Mouse (Mus musculus) CH12.LX (cell line): ENCODE data around the gene Rbm3. TPM values are rescaled to one million over a fixed set of nuclear protein-coding genes. Genes with fewer than 3 reads are reported as not detected.

Experiments
- DNase-seq: peaks from one replicate; pipeline ENCODE4 v3.0.0-alpha.2; 2013; ENCODE audit errors: extremely low read depth
- H3K27ac ChIP-seq: 2 replicates; pipeline ENCODE4 v1.5.1; 2012; ENCODE audit warnings: low read depth, mild to moderate bottlenecking, control low read depth, moderate library complexity; ENCODE audit not compliant: insufficient read depth
- H3K27me3 ChIP-seq: replicated peaks from 2 replicates; pipeline ENCODE3; 2012; ENCODE audit warnings: inconsistent platforms
- H3K36me3 ChIP-seq, 2 experiments: replicated peaks in 1 of 2; 2 replicates each; pipeline versions ENCODE3 to v1.6.1; 2012; ENCODE audit warnings: inconsistent platforms in 1 of 2, low read length in 1 of 2, mild to moderate bottlenecking in 1 of 2, mixed read lengths in 1 of 2, moderate library complexity in 1 of 2; ENCODE audit not compliant: control insufficient read depth in 1 of 2, insufficient read depth in 1 of 2
- H3K4me1 ChIP-seq, 2 experiments: 2 replicates each; pipeline ENCODE4 v1.6.1; 2012; ENCODE audit warnings: inconsistent platforms in 1 of 2, moderate library complexity in 1 of 2; ENCODE audit not compliant: insufficient read depth in 2 of 2, control insufficient read depth in 1 of 2
- H3K4me2 ChIP-seq: 2 replicates; pipeline ENCODE4 v1.6.1; 2012; ENCODE audit warnings: low read depth, mild to moderate bottlenecking, control low read depth; ENCODE audit not compliant: poor library complexity, insufficient read depth, severe bottlenecking
- H3K4me3 ChIP-seq, 3 experiments: fragments of 150-350 bp in 1 of 3; sonication (generic) in 1 of 3; replicated peaks in 1 of 3; 2 replicates each; pipeline versions ENCODE3 to v1.5.1; 2011 to 2012; ENCODE audit warnings: low read depth in 2 of 3, low read length in 2 of 3, mild to moderate bottlenecking in 2 of 3, moderate library complexity in 2 of 3, control low read depth in 1 of 3, improper control_type of control experiment in 1 of 3, inconsistent platforms in 1 of 3, mixed read lengths in 1 of 3; ENCODE audit not compliant: poor library complexity in 1 of 3
- H3K79me2 ChIP-seq: replicated peaks from 2 replicates; pipeline ENCODE4 v1.6.1; 2012; ENCODE audit warnings: mild to moderate bottlenecking, moderate library complexity; ENCODE audit not compliant: control insufficient read depth, poor library complexity, insufficient read depth, severe bottlenecking; ENCODE audit errors: extremely low read depth
- H3K9ac ChIP-seq: 2 replicates; pipeline ENCODE4 v1.6.1; 2012; ENCODE audit warnings: low read depth, mild to moderate bottlenecking, control low read depth, moderate library complexity; ENCODE audit not compliant: insufficient read depth
- H3K9me3 ChIP-seq: replicated peaks from 2 replicates; pipeline ENCODE3; 2012; ENCODE audit warnings: low read length, inconsistent platforms, mixed read lengths
- BHLHE40 ChIP-seq: IDR thresholded peaks from 2 replicates; pipeline ENCODE4 v1.6.1; 2011; ENCODE audit warnings: mild to moderate bottlenecking, low read depth, low read length, improper control_type of control experiment
- CHD2 ChIP-seq: IDR thresholded peaks from 2 replicates; pipeline ENCODE4 v1.6.1; 2011; ENCODE audit warnings: low read length, improper control_type of control experiment
- ELF1 ChIP-seq: IDR thresholded peaks from 2 replicates; pipeline ENCODE4 v1.6.1; 2014; ENCODE audit warnings: low read depth, mild to moderate bottlenecking, inconsistent platforms, low read length, improper control_type of control experiment
- ETS1 ChIP-seq: conservative IDR thresholded peaks from 2 replicates; pipeline ENCODE4 v1.6.1; 2012; ENCODE audit warnings: low read depth, mild to moderate bottlenecking, inconsistent platforms, low read length, improper control_type of control experiment, moderate library complexity
- GABPA ChIP-seq: IDR thresholded peaks from 2 replicates; pipeline ENCODE4 v1.6.1; 2012; ENCODE audit warnings: low read depth, low read length, improper control_type of control experiment, inconsistent platforms; ENCODE audit not compliant: insufficient replicate concordance
- IRF4 ChIP-seq: IDR thresholded peaks from 2 replicates; pipeline ENCODE4 v1.6.1; 2014; ENCODE audit warnings: low read depth, mild to moderate bottlenecking, inconsistent platforms, low read length, improper control_type of control experiment
- JUN ChIP-seq: IDR thresholded peaks from 2 replicates; pipeline ENCODE4 v1.6.1; 2011; ENCODE audit warnings: low read depth, mild to moderate bottlenecking, low read length, improper control_type of control experiment, moderate library complexity; ENCODE audit not compliant: insufficient read depth
- JUND ChIP-seq: conservative IDR thresholded peaks from 2 replicates; pipeline ENCODE4 v1.6.1; 2011; ENCODE audit warnings: low read depth, low read length, improper control_type of control experiment
- KAT2A ChIP-seq: IDR thresholded peaks from 2 replicates; pipeline ENCODE4 v1.6.1; 2012; ENCODE audit warnings: low read length, improper control_type of control experiment, inconsistent platforms; ENCODE audit not compliant: insufficient replicate concordance
- MAX ChIP-seq: IDR thresholded peaks from 2 replicates; pipeline ENCODE4 v1.6.1; 2011; ENCODE audit warnings: low read length, improper control_type of control experiment
- MAZ ChIP-seq: IDR thresholded peaks from 2 replicates; pipeline ENCODE4 v1.6.1; 2012; ENCODE audit warnings: low read depth, mild to moderate bottlenecking, inconsistent platforms, low read length, improper control_type of control experiment, moderate library complexity
- MXI1 ChIP-seq: IDR thresholded peaks from 2 replicates; pipeline ENCODE4 v1.6.1; 2011; ENCODE audit warnings: mild to moderate bottlenecking, low read depth, low read length, improper control_type of control experiment
- MYC ChIP-seq: IDR thresholded peaks from 2 replicates; pipeline ENCODE4 v1.6.1; 2011; ENCODE audit warnings: low read depth, mild to moderate bottlenecking, improper control_type of control experiment, low read length
- NELFE ChIP-seq: IDR thresholded peaks from 2 replicates; pipeline ENCODE4 v1.6.1; 2011; ENCODE audit warnings: low read depth, low read length, improper control_type of control experiment
- NRF1 ChIP-seq: IDR thresholded peaks from 2 replicates; pipeline ENCODE4 v1.6.1; 2014; ENCODE audit warnings: low read depth, mild to moderate bottlenecking, inconsistent platforms, low read length, improper control_type of control experiment, moderate library complexity
- POLR2A ChIP-seq: IDR thresholded peaks from 2 replicates; pipeline ENCODE4 v1.6.1; 2011; ENCODE audit warnings: low read depth, mild to moderate bottlenecking, improper control_type of control experiment, low read length
- POLR2AphosphoS2 ChIP-seq: IDR thresholded peaks from 2 replicates; pipeline ENCODE4 v1.6.1; 2011; ENCODE audit warnings: low read depth, low read length, improper control_type of control experiment
- RAD21 ChIP-seq: IDR thresholded peaks from 2 replicates; pipeline ENCODE4 v1.6.1; 2011; ENCODE audit warnings: low read depth, mild to moderate bottlenecking, low read length, improper control_type of control experiment, moderate library complexity
- RCOR1 ChIP-seq: conservative IDR thresholded peaks from 2 replicates; pipeline ENCODE4 v1.6.1; 2012; ENCODE audit warnings: low read depth, mild to moderate bottlenecking, inconsistent platforms, low read length, improper control_type of control experiment
- SIN3A ChIP-seq: IDR thresholded peaks from 2 replicates; pipeline ENCODE4 v1.6.1; 2012; ENCODE audit warnings: low read length, improper control_type of control experiment, inconsistent platforms
- TCF12 ChIP-seq: IDR thresholded peaks from 2 replicates; pipeline ENCODE4 v1.6.1; 2014; ENCODE audit warnings: low read depth, mild to moderate bottlenecking, inconsistent platforms, low read length, improper control_type of control experiment
- UBTF ChIP-seq: IDR thresholded peaks from 2 replicates; pipeline ENCODE4 v1.6.1; 2012; ENCODE audit warnings: low read depth, mild to moderate bottlenecking, inconsistent platforms, low read length, improper control_type of control experiment, moderate library complexity
- USF1 ChIP-seq: IDR thresholded peaks from 2 replicates; pipeline ENCODE4 v1.6.1; 2014; ENCODE audit warnings: low read depth, mild to moderate bottlenecking, inconsistent platforms, low read length, improper control_type of control experiment
- ZC3H11A ChIP-seq: IDR thresholded peaks from 2 replicates; pipeline ENCODE4 v1.6.1; 2012; ENCODE audit warnings: low read depth, mild to moderate bottlenecking, inconsistent platforms, low read length, improper control_type of control experiment
- ZKSCAN1 ChIP-seq: IDR thresholded peaks from 2 replicates; pipeline ENCODE4 v1.6.1; 2012; ENCODE audit warnings: low read depth, inconsistent platforms, low read length, improper control_type of control experiment, borderline replicate concordance
- ZMIZ1 ChIP-seq: IDR thresholded peaks from 2 replicates; pipeline ENCODE4 v1.6.1; 2012; ENCODE audit warnings: low read depth, mild to moderate bottlenecking, inconsistent platforms, low read length, improper control_type of control experiment
- ZNF384 ChIP-seq: IDR thresholded peaks from 2 replicates; pipeline ENCODE4 v1.6.1; 2012; ENCODE audit warnings: low read depth, low read length, improper control_type of control experiment, inconsistent platforms
- dilution Hi-C: fragments of 300-500 bp; cut with MboI; formaldehyde crosslinking; loops from 2 replicates; pipeline ENCODE4 v1.14.3; 2020; ENCODE audit warnings: low sequenced_read_pairs; ENCODE audit not compliant: extremely low pct_unique_long_range_greater_than_20kb, extremely low pct_ligation_motif_present
- in situ Hi-C: fragments of 300-500 bp; cut with MboI; formaldehyde crosslinking; loops from 3 replicates; pipeline ENCODE4 v1.14.3; 2019; ENCODE audit warnings: low sequenced_read_pairs, low pct_ligation_motif_present, low pct_unique_long_range_greater_than_20kb, mixed read lengths
- polyA plus RNA-seq: library from polyadenylated mRNA; unstranded; fragments of >175 nt; gene quantifications from 2 replicates; pipeline ENCODE4 v1.2.1, GENCODE M21; 2012; ENCODE audit warnings: low read depth; ENCODE audit not compliant: insufficient read length
- total RNA-seq, 2 experiments: library from RNA; depleted of rRNA; stranded (reverse); fragments of 300-350 nt in 1 of 2; fragments of >200 nt in 1 of 2; gene quantifications; 2 replicates each; pipeline ENCODE4 v1.2.3; 2012 to 2014

The Rbm3 gene
- total and polyA plus RNA-seq, 3 experiments = 681 to 2,152 (median 778) TPM

GRCm38 (mm10) chrX:8193419-8193723 is 47.7 kb upstream of the Rbm3 start, which contains the start of gene Ebp:
TSS of gene Ebp (minus strand) at chrX:8193512.
- Histone ChIP-seq H3K9me3 (no peaks in the 10 kb centered on the region), H3K27me3 (no peaks in the 10 kb centered on the region), H3K27ac (no peak within 1 kb of the TSS), H3K79me2 (no peaks in the 10 kb centered on the region; the same call in 1 of the 2 replicates), H3K4me3 (peak within 1 kb of the TSS; percentile 65 to 78 (median 75)), H3K4me1 (peaks cover 0 to 2% of the 10 kb centered on the region in 2 experiments; a peak in 2 of 4 replicates), H3K36me3 (peaks cover 4% of the 10 kb centered on the region in 2 experiments), H3K9ac (peak within 1 kb of the TSS; percentile 65), H3K4me2 (peak within 1 kb of the TSS; percentile 81)
- in situ Hi-C loops (no loop called here), dilution Hi-C loops (no loop called here)
- DNase-seq = peak; percentile 3
- no peak for TF ChIP-seq KAT2A
- no peak for TF ChIP-seq RAD21
- no peak for TF ChIP-seq IRF4
- no peak for TF ChIP-seq JUN
- TF ChIP-seq TCF12 = no peak
- no peak for TF ChIP-seq ZC3H11A
- TF ChIP-seq POLR2AphosphoS2 = no peak
- no peak for TF ChIP-seq BHLHE40
- no peak for TF ChIP-seq UBTF
- TF ChIP-seq MYC = no peak
- TF ChIP-seq MAZ = no peak
- TF ChIP-seq ETS1 = no peak
- TF ChIP-seq USF1 = no peak
- TF ChIP-seq RCOR1 = no peak
- TF ChIP-seq GABPA = no peak
- TF ChIP-seq MAX = no peak

GRCm38 (mm10) chrX:8192640-8193418 is 47.1 kb upstream of the Rbm3 start:
- H3K4me2 ChIP-seq = peak overlapping the region; percentile 81
- H3K9ac ChIP-seq = peak overlapping the region; percentile 65
- H3K4me3 ChIP-seq = peak overlapping the region; percentile 65 to 78 (median 75)
- H3K36me3 ChIP-seq = peaks cover 4 to 7% of the 10 kb centered on the region in 2 experiments
- H3K27ac ChIP-seq = no peak overlapping the region
- H3K27me3 ChIP-seq = no peaks in the 10 kb centered on the region
- peak; percentile 79 for DNase-seq
- H3K9me3 ChIP-seq = no peaks in the 10 kb centered on the region
- no peaks in the 10 kb centered on the region; the same call in 1 of the 2 replicates for H3K79me2 ChIP-seq
- dilution Hi-C loops = no loop called here
- H3K4me1 ChIP-seq = peaks cover 0 to 2% of the 10 kb centered on the region in 2 experiments; a peak in 2 of 4 replicates
- in situ Hi-C loops = no loop called here
- TF ChIP-seq POLR2A (peak; percentile 79), MAX (0 out of 2 replicates have a peak, but pooled peaks have one; percentile 18), TCF12 (peak; percentile 42; the same call in 1 of the 2 replicates), USF1 (no peak), ZC3H11A (no peak), NRF1 (peak; percentile 75), BHLHE40 (no peak), NELFE (peak; percentile 81), SIN3A (peak; percentile 50), ZNF384 (no peak), MYC (0 out of 2 replicates have a peak, but pooled peaks have one; percentile 10), MXI1 (peak; percentile 34; the same call in 1 of the 2 replicates), KAT2A (0 out of 2 replicates have a peak, but pooled peaks have one; percentile 15), ZMIZ1 (peak; percentile 73), RAD21 (no peak), ELF1 (peak; percentile 81), POLR2AphosphoS2 (0 out of 2 replicates have a peak, but pooled peaks have one; percentile 29), IRF4 (0 out of 2 replicates have a peak, but pooled peaks have one; percentile 37), ZKSCAN1 (no peak), JUND (no peak), CHD2 (peak; percentile 50; the same call in 1 of the 2 replicates)
- TF ChIP-seq, all 38 proteins: peak for 14
